Mouse (Mus musculus): ENCODE measurements around the gene Tollip.

Tollip gene

DNA sequence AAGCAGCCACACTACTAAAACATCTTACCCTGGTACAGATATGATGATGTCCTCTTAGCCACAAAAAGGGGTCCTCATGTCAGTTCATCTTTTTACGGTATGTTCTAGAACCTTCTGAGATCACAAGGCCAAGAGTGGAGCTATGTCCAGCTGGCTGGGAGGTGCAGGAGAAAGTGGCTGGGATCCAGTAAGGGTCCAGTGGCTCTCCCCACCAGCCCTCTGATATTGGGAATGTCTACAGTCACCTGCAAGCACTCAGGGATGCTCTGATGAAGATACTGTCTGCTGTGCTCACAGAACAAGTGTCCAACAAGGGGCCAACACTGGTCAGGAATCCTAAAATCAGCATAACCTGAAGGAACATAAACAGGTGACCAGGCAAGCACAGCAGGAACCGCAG is at the start of gene Tollip:
Gene Tollip, minus strand, starts transcription at position 101 of the 400 bp plus-strand sequence.
- DNase-seq, result no peak

GRCm38 (mm10) chr7:141966281-141966680 is 48.0 kb upstream of the Tollip start:
- DNase-seq, result no peak

- DNase-seq, result peak in 1 of 2 experiments; percentile 12
These were observed 44.2 kb upstream of the Tollip start for GRCm38 (mm10) chr7:141962521-141962920.

DNA sequence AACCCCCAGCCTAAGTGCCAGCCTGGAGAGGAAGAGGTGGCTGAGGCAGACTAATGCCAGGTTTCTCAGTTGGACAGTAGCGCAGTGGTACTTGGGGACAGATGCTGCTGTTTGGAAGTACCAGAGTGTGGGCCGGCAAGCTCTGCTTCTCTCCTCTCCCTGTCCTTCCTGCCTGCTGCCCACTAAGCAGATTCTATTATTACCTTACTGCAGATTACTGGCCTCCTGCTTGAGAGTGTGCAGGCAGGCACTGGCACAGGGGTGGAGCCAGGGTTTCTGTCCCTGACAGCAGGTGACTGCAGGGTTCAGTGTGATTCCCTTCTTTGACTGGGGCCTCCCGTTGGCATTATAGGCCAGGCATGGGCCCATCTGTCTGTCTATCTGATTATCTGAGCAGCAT is 43.2 kb upstream of the Tollip start:
- peak; percentile 47 to 53 for DNase-seq

DNA sequence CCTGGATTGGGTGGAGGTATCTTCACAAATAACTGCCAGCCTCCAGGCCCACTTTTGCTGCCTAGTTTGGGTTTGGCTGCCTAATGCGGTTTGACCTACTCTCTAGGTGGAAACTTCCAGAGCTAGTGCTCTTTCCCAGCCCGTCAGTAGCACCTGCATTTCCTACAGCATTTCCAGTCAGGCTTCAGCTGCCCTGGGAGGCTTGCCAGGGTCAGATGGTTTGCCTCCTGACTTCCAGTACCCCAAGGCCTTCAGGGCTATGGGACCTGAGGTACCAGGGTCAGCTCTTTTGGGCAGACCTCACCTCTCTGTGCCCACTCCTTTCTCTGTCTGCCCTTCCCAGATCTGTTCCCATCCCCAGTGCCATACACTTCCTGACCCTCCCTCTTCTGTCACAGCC is 42.6 kb upstream of the Tollip start:
- DNase-seq, result peak; percentile 45 to 49

GRCm38 (mm10) chr7:141959133-141959532 is 40.8 kb upstream of the Tollip start:
- no peak for DNase-seq

DNA sequence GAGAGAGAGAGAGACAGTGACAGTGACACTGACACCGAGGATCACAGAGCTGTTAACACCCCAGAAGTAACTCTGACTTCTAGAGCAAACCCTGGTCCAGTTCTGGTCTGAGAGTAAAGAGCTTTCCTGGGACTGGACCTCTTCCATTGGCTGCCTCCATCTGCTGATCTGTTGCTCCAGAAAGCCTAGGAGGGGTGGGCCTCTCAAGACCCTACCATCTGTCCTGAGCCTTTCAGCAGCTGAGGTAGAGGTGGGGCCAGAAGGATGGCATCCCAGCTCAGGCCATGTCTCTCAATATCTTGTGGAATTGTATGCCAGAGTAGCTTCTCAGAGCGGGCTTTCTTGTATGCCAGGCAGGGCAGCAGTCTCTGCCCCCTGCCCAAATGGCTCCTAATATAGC is 39.9 kb upstream of the Tollip start:
- DNase-seq, result no peak

DNA sequence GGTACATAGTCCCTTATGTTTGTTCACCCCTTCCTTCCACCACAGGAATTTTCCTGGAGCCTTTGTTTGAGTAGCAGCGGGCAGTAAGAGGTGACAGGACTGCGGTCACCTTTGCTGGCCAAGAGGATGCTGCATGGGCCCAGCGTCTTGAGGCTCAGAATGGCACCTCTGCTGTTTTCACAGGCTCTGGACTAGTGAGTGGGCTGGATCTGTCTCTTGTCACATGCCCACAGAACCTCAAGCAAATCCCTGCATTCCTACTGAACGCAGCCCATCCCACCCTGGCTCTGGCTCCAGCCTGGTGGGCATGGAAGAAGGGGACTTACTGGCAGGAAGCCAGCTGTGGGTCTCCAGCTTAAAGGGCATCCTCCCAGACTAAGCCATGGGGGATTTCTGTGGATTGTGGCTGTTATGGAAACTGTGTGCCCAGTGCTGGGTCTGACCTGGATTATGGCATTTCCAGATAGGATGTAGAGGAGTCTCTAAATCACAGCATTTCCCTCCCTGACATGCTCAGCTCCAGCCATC is 39.3 kb upstream of the Tollip start:
- DNase-seq, result peak in 1 of 2 experiments; percentile 34

DNA sequence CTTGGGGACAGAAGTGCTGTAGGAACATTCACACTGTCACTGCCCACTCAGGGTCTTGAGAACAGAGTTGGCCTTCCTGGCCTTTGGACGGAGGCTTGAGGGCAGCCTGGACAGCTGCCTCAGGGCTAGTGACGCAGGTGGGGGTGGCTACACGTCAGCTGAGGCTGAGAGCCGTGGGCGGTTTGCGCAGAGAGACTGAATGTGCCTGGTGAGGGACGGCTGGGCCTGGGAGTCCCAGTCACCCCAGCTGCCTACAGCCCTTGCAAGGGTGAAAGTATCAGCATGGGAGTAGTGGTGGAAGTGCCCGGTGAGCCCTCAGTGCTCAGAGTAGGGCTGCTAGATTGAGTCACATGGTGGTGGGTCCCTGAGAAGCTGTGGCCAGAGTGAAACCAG is 37.9 kb upstream of the Tollip start:
- no peak for DNase-seq

GRCm38 (mm10) chr7:141955565-141956173 is 37.4 kb upstream of the Tollip start:
- peak; percentile 37 to 40 for DNase-seq

DNA sequence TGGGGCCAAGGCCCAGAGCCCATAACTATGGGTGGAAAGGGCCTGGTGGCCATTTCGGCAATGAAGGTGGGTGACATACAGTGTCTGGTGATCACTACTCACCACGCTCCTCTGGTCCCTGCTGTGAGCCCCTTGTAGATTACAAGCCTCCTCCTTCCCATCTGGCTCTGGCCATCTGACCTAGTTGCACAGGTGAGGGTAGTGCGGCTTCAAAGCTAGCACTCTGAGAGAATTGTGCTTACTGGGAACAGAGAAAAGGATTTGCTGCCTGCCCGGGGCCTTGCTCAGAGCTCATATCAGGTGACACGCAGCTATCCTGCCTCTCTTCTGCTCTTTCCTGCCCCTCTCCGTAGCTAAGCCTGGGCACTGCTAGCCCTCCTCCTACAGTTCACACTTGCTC is 35.3 kb upstream of the Tollip start:
- peak in 1 of 2 experiments; percentile 43 for DNase-seq

- peak in 1 of 2 experiments; percentile 30 for DNase-seq
These were observed 34.6 kb upstream of the Tollip start for GRCm38 (mm10) chr7:141952920-141953319.

- DNase-seq, result peak in 1 of 2 experiments; percentile 50
These were observed 33.5 kb upstream of the Tollip start for GRCm38 (mm10) chr7:141951821-141952220.

GRCm38 (mm10) chr7:141950104-141951013 is 32.1 kb upstream of the Tollip start:
- DNase-seq, result peak; percentile 80 to 81

DNA sequence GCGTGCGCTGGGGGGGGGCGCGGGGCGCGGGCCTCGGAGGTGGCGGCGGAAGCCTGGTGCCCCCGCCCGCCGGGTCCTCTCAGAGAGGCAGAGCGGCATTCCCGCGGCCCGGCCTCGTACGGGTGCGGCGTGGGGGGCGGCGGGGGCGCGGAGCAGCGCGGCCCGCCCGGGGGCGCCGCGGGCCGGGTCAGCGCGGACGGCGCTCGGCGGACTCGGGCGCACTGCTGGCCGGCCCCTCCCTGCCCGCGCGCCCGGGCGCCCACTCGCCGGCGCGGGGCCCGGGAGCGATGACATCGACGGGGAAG is 31.4 kb upstream of the Tollip start:
- DNase-seq, result no peak

- DNase-seq, result peak; percentile 98 to 99
These were observed 30.8 kb upstream of the Tollip start, which contains the start of gene Brsk2 for GRCm38 (mm10) chr7:141948906-141949798. Gene Brsk2 (plus strand): TSS chr7:141949751.

GRCm38 (mm10) chr7:141948045-141948444 is 29.7 kb upstream of the Tollip start:
- DNase-seq, result no peak

- DNase-seq, result no peak
These were observed 29.2 kb upstream of the Tollip start for GRCm38 (mm10) chr7:141947512-141947911.

- no peak for DNase-seq
These were observed 27.6 kb upstream of the Tollip start for GRCm38 (mm10) chr7:141945927-141946326.

DNA sequence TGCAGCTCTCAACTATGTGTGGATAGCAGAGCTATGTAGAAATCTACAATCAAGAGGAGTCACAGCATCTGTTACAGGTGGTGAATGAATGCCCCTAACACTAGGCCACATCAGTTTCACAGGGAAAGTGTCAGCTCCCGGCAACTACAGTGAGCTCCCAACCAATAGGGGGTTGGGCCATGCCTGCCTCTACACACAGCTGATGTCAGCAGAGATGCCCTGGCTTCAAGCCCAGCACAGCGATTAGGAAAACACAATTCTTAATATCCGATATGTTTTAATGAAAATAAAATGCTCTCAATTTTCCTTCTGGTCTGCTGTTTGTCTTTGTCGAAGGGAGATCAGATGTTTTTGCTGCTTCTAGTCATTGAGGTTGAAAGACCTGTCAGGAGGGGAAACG is 25.1 kb upstream of the Tollip start:
- DNase-seq, result peak in 1 of 2 experiments; percentile 61

- DNase-seq, result peak in 1 of 2 experiments; percentile 41
These were observed 16.6 kb upstream of the Tollip start for GRCm38 (mm10) chr7:141934951-141935350.

GRCm38 (mm10) chr7:141934128-141934898 is 16.0 kb upstream of the Tollip start:
- peak; percentile 82 to 92 for DNase-seq
